Mouse (Mus musculus) testis, postnatal 10 days (tissue): ENCODE data around the gene Agmat.

Experiments used
- DNase-seq: peaks from one replicate; pipeline ENCODE4 v3.0.0; 2021; ENCODE audit warnings: low spot score

The Agmat gene

DNA sequence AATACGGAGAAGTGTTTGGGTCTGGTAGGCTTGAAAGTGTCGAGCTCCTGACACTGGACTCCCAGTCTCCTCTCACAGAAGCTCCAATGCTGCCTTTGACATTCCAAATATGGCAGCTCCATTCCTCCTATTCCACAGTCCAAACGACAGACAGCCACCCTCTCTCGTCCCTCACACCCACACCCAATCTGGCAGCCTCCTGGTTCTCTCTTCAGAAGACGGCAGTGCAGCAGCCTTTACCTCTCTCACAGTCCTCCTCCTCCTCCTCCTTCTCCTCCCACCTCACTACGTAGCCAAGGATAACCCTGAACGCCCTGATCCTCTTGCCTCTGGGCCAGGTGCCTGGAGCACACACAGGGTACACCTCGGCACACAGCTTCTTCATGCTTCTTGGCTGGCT, 33.4 kb downstream of the Agmat start:
- DNase-seq: peak; percentile 30

DNA sequence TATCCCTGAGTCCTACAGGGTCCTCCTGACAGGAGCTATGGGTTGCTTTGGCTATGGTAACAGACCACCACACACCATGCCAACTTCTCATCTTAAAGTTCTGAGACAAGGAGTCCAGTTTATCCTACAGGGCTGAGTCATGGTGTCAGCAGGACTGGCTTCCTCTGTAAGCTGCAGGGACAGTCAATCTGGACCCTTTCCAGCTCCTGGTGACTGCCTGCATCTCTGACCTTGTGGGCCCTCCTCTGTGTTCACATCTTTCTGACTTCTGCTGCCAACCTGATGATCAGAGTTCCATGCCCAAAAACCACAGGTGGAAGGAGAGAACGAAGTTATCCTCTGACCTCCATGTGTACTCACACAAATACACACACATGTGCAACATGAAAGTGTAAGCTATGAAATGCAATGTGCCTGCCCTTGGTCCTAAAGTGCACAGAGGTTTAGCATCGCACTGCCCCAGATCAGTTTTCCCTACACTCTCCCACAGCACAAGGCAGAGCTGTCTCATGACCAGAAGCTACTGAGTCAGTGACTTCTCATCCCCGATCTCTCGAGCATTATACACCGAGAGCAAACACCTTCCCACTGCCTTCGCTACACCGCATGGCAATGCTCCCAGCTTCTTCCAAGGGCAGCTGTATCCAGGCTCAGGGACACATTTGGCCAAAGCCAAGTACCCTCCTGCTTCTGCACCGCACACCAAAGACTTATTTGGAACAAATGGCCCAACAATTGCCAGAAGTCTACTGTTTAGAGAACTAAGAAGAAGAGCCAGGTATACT, 34.9 kb downstream of the Agmat start:
- peak; percentile 37 for DNase-seq

DNA sequence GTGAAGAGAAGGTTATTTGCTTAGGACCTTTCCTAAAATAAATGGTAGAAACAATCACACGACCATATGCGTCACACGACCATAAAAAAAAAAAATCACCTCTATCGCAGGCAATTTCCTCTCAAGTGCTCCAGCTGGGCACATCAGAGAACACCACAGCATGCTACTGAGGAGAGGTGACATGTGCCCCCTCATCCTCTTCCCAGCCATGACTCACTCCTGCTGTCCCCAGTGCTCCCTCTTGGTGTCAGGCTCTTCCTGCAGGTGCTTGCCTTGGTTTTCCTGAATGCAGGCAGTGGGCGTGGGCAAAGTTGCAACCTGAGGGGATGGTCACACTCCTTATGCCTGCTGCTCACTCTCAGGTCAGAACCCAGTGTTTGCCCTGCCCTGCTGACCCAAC, 38.4 kb downstream of the Agmat start:
- no peak for DNase-seq

DNA sequence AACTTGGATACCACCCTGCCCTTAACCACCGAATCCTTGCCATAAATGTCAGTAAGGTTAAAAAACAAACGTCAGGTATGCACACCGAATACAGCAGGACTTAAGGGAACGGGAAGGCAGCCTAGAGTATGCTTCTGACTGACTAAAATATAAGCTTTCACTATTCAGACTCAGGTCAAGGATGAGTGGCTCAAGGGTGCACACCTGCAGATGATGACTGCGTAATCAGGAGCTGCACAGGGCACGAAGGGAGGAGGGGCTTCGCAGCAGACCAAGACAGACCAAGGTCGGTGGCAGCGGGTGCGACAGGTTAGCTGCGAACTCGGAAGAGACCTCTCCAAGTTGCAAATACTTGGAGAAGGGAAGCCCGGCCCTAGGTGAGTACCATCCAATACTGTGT, 39.7 kb downstream of the Agmat start:
- DNase-seq: peak; percentile 35

DNA sequence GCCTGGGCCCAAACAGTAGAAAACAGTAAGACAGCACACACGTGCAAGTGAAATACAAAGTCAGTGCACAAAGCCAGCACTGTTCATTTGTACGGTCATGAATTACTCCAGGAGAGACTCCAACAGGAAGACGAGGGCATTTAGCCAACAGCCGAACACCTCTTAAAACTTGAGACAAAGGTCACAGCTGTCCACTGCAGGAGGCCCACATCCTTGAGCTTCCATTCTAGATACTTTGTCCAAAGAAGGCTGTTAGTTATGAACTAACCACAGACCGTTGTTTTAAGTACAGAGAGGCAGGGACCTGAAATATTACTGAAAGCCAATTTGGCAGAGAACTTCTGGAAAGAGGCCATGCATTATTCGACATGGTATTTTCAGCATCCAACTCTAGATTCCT, 40.6 kb downstream of the Agmat start:
- peak; percentile 40 for DNase-seq

DNA sequence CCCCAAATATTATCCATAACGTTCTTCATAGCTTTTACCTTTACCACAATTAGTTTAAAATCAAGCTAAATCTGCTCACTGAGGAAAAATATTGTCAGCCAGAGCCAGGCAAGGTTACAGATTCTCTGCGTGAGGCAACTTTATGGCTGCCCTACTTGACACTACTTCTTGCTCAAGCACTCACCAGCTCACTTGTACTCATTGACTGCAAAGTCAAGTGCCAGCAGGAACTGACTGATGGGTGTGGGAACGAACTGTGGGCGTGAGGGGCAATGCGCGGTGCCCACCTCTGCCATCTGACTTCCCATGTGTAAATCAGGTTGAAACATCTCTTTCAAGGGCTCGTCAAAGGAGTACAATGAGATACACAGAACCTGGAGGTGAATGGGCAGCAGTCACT, 41.0 kb downstream of the Agmat start:
- DNase-seq: no peak

DNA sequence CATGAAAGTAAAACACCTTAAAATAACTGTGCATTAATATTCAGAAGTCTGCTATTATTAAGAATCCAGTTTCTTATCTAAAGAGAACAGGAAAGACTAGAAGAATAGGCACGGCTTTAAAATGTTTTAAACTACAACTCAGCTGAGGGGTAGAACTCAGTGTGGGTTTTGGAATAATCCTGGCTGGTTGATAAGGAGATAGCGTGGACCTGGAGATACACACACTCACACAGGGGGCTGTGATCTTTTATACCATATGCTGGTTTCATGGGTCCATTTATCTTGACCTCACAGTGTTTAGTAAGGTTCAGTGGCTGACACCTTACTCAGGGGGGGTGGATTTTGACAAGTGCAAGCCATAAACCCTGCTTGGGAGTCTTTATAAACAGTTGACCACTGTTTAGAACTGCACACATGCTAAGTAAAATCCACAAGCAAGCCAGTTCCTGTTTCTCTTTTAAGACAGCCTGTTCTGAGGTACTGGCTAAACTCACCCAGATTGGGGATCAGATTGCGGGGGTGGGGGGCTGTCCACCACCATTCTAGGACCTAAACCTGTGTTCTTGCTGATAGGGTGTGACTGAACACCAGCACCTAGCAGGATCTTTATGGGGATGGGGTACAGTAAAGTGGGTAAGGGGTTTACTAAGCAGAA, 43.2 kb downstream of the Agmat start:
- DNase-seq: no peak

DNA sequence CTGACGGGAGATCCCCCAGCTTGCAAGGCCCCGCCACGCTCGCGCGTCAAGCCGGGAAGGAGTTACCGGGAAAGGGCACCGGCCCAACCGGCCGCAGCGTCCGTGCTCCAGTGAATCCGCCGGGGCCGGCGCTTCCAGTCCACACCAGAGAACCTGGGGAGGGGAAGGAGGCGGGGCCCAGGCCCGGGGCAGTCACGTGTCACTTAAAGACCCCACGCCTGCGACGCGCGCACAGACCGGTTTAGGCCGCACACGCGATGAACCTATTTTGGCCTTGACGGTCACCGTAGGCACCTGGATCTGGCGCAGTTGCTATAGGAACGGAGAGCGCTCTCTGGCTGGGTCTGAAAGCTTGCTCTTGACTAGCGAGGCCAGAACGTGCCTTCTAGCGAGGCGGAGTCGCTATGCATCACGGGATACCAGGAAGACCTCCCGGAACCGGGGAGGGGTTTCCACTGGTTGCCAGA, 44.1 kb downstream of the Agmat start, which contains the start of gene Dnajc16:
Dnajc16 (minus strand) TSS at position 408 of the 467 bp plus-strand sequence.
- peak; percentile 96 for DNase-seq

DNA sequence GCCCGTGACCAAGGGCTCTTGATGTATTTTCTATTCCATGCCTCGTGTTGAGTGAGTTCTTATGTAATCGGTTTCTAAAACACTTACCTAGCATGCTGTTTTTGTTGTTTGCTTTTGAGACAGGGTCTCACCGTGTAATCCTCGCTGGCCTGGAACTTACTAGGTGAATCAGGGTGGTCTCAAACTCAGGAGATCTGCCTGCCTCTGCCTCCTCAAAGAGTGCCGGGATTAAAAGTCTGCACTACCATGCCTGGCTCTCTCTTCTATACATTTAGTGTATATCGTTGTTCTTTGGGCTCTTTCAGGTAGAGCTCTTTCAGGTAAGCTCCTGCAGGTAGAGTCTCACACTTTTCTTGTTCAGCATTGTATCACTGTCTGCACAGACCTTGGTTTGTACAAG, 45.0 kb downstream of the Agmat start:
- peak; percentile 18 for DNase-seq

DNA sequence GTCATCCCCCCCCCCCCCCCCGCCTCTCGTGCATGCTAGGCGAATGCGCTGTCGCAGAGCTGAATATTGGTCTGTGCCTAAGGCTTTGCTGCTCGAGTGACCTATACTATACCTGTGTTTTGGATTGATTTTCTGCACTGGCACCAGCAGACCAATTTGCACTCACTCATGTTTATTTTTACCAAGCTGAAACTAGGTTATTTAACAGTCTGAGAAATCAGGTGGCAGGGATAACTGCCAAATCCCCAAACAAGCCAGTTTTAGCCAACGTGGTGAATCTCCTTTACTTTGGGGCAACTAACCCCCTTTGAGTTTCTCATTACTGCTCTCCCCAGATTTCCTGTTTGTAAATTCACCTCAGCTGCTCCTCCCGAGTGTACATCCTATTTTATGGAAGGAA, 45.5 kb downstream of the Agmat start:
- no peak for DNase-seq

DNA sequence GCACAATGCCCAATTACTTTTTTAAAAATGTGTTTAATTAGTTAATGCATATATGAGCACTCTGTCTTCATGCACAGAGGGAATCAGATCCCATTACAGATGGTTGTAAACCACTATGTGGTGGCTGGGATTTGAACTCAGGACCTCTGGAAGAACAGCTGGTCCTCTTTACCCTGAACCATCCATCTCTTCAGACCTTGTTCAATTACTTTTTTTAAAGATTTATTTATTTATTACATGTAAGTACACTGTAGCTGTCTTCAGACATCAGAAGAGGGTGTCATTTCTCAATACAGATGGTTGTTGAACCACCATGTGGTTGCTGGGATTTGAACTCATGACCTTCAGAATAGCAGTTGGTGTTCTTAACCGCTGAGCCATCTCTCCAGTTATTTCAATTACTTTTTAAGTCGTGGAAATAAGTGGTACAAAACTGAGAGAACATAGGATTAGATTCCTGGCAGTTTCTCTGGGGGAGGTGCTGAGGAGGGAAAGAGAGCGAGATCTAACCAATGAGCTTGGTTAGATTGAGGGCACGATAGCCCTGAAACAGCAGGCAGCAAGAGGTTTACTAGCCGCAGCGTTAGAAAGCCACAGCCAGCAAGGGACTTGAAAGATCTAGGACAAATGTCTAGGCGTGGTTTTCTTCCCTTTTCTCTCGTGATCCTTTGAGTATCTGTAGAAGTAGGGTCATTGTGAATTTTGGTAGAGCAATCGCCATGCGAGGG, 46.2 kb downstream of the Agmat start:
- no peak for DNase-seq

DNA sequence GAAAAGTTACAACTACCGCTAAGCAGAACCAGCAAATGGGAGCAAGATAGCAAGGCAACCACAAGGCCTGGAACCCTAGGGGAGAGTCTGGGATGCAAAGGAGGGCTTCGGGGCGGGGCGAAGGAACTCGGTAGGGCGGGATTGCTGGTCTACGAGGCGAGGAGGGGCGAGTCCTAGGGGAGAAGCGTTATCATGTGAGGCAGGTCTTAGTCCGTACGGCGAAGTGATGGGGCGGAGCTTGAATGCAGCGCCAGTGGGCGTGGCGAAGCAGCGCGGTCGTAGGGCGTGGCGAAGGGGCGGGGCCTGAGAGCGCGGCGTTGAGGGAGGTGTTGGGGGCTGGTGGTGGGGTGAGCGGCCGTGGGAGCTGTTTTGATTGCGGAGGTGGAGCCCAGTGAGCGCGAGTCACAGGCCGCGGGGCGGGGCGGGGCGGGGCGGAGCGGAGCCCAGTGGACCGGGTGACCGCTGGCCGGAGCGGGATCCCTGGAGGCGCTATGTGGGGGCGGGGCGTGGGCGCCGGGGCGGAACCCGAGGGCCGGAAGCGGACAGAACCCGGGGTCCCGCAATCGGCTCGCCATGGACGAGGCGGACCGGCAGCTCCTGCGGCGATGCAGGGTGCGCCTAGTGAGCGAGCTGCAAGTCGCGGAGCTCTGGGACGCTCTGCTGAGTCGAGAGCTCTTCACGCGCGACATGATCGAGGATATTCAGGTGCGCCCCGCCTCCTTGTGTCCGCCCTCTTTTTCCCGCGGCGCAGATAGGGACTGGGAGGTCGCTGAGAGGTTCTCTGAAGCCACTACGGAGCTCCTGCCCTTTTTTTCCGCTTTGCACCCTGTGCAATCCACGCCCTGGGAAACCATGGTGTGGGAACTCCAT, 47.0 kb downstream of the Agmat start, which contains the start of gene Casp9:
Casp9 (plus strand) TSS at position 331 of the 870 bp plus-strand sequence.
- peak; percentile 99 for DNase-seq

DNA sequence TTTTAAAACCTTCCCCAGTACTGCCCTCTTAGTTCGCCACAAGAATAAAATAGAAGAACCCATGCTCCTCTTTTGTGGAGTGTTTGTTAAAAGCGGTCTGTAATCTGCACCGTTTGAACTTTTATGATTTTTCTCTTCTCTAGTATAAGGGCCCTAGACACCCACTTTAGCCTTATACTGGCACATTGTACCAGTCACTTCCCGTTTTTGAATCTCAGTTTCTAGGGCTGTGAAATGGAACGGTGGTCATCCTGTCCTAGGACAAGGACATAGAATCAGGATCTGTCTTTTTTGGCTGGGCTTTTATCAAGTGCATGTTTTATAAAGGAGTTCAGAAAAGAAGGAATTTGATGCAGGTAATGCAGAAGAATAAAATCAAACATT, 47.7 kb downstream of the Agmat start:
- no peak for DNase-seq

DNA sequence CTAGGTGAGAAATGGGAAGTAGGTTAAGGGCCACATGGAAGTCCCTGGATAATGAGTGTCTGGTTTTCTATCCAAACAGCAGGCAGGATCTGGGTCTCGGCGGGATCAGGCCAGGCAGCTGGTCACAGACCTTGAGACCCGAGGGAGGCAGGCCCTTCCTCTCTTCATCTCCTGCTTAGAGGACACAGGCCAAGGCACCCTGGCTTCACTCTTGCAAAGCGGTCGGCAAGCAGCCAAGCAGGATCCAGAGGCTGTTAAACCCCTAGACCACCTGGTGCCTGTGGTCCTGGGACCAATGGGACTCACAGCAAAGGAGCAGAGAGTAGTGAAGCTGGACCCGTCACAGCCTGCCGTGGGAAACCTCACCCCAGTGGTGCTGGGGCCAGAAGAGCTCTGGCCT, 49.9 kb downstream of the Agmat start:
- peak; percentile 60 for DNase-seq

DNA sequence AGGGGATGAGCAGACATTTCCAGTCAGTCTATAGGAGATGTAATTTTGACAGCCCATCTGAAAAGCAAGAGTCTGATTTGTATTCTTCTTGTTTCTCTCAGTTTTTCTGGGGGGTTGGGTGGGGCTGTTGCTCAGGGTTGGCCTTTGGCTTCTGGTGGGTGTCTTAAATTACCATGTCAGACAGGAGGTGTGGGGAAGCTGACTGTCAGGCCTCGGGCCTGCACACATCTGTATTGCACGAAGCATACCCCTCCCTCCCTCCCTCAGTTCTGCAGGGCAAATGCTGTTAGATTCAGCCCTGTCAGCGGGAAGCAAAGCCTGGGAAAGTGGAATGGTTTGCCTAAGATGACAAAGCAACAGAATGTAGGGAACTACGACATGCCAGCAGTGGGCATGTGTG, 50.5 kb downstream of the Agmat start:
- DNase-seq: peak; percentile 29

DNA sequence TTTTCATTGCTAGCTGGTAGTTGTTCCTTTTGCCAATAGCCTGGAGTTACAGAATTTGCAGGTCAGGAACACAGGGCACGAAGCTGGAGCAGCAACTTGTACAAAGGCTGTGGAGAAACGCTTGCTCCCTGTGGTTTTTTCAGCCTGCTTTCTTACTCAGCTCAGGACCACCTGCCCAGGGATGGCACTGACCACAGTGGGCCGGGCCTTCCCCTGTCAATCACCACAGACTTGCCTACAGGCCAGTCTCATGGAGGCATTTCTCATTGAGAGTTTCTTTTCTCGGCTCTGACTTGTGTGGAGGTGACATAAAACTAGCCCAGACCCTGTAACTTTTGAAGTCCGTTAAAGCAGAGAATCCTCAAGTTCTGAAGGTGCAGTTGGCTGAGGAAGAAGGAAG, 51.1 kb downstream of the Agmat start:
- peak; percentile 35 for DNase-seq

DNA sequence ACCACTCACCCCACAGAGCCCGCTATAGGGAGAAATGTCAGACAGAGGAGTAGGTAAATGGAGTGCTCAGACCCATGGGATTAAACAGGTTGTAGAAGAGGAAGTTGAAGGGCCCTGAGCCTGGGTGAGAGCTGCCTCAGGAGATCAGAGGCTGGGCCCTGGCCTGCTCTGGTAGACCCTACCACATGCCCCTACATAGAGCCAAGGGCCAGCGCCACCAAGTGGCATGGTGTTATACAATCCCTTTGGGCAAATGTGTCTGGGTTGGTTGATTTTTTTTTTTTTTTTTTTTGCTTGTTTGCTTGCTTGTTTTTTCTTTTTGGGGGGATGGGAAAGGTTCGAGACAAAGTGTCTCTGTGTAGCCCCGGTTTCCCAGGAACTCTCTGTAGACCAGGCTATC, 57.6 kb downstream of the Agmat start:
- DNase-seq: peak; percentile 43

DNA sequence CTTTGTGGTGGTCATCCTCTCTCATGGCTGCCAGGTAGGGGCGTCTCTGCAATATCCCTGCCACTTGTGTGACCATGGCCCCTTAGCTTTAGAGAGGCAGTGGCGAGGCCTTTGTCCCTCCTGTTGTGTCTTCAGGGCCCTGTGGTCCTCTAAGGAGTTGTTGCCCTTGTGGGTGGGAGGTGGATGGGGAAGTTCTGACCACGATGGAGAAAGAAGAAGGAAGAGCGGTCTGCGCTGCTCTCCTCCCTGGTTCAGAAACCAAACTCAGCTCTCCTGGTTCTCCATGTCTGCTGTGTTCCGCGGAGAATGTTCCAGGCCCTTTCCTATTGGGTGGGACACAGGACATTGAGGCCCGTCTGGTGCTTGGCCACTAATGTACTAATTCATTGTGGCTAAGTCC, 59.4 kb downstream of the Agmat start:
- peak; percentile 27 for DNase-seq
